In genomic region chr15:85464823-85465565, GRCm38 (mm10) we compare ENCODE assay signal across 12 mouse cellular contexts. TPM values are rescaled to one million over a fixed set of nuclear protein-coding genes. Genes with fewer than 3 reads are reported as not detected.
DNase-seq lines count a peak whose midpoint lies in the region; ATAC-seq and TF ChIP-seq lines count a peak whose summit lies in the region.
"Had no signal": no experiment of that assay in that cellular context is flagged by ENCODE, and none has a peak within 500 bp of the region (broad histone marks: within the 10 kb centered on the region; RNA-seq: fewer than 3 reads in every experiment).

No protein-coding gene starts in this region.

- TF ChIP-seq POLR2A in limb, embryonic 14.5 days (IDR thresholded peaks at IDR 0.05; ENCODE audit: borderline replicate concordance, extremely low read depth, insufficient read depth, insufficient read length), result no peak

- in situ Hi-C loops in ES-E14 (cut with MboI; ENCODE audit: low sequenced_read_pairs in 2 of 2, unreplicated experiment in 2 of 2), result no loop called here

- H3K27ac ChIP-seq in heart, embryonic 10.5 days, result no peak overlapping the region
- H3K27ac ChIP-seq in ES-E14 (ENCODE audit: insufficient read depth, low read depth, low read length, poor library complexity, severe bottlenecking), result no peak overlapping the region
- H3K27ac ChIP-seq in forebrain, embryonic 10.5 days, result peak overlapping the region; percentile 90
- no peak overlapping the region for H3K27ac ChIP-seq in limb, embryonic 14.5 days (replicated peaks; ENCODE audit: low read depth, low read length)
- H3K27ac ChIP-seq: lung, embryonic 15.5 days had no signal

- peaks cover 17% of the 10 kb centered on the region for H3K4me1 ChIP-seq in heart, embryonic 10.5 days
- peaks cover 0 to 4% of the 10 kb centered on the region in 2 experiments; a peak in 1 of 4 replicates for H3K4me1 ChIP-seq in ES-E14 (ENCODE audit: control insufficient read depth in 2 of 2, insufficient read depth in 2 of 2, low read length in 2 of 2, poor library complexity in 1 of 2)
- H3K4me1 ChIP-seq in forebrain, embryonic 10.5 days, result peaks cover 76% of the 10 kb centered on the region
- H3K4me1 ChIP-seq in limb, embryonic 14.5 days (ENCODE audit: control insufficient read depth, insufficient read depth, low read length), result no peaks in the 10 kb centered on the region

- WGBS in heart, embryonic 10.5 days, result 61% methylated on average over 10 of the region's 10 CpGs
- 32% methylated on average over 10 of the region's 10 CpGs for WGBS in forebrain, embryonic 10.5 days
- 61% methylated on average over 10 of the region's 10 CpGs for WGBS in limb, embryonic 14.5 days

- no peak overlapping the region for H3K4me3 ChIP-seq in heart, embryonic 10.5 days
- H3K4me3 ChIP-seq in ES-E14 (ENCODE audit: insufficient read depth in 1 of 2, low read depth in 1 of 2, low read length in 2 of 2, poor library complexity in 1 of 2, severe bottlenecking in 1 of 2), result no peak overlapping the region
- peak overlapping the region; percentile 5; the same call in 1 of the 2 replicates for H3K4me3 ChIP-seq in forebrain, embryonic 10.5 days
- H3K4me3 ChIP-seq in limb, embryonic 14.5 days (replicated peaks; ENCODE audit: low read length), result no peak overlapping the region
- H3K4me3 ChIP-seq: lung, embryonic 15.5 days had no signal

- no peaks in the 10 kb centered on the region for H3K9me3 ChIP-seq in heart, embryonic 10.5 days
- H3K9me3 ChIP-seq in ES-E14 (ENCODE audit: control insufficient read depth, insufficient read depth, low read depth, low read length), result no peaks in the 10 kb centered on the region
- H3K9me3 ChIP-seq in forebrain, embryonic 10.5 days, result no peaks in the 10 kb centered on the region
- no peaks in the 10 kb centered on the region for H3K9me3 ChIP-seq in limb, embryonic 14.5 days (ENCODE audit: control insufficient read depth, low read length)
- H3K9me3 ChIP-seq: lung, embryonic 15.5 days had no signal

- H3K36me3 ChIP-seq in heart, embryonic 10.5 days, result peaks cover 72% of the 10 kb centered on the region
- peaks cover 41% of the 10 kb centered on the region for H3K36me3 ChIP-seq in ES-E14 (ENCODE audit: control insufficient read depth, insufficient read depth, low read length, poor library complexity, severe bottlenecking)
- peaks cover 58% of the 10 kb centered on the region for H3K36me3 ChIP-seq in forebrain, embryonic 10.5 days (replicated peaks)
- peaks cover 69% of the 10 kb centered on the region for H3K36me3 ChIP-seq in limb, embryonic 14.5 days (ENCODE audit: control insufficient read depth, insufficient read depth, low read length)

- DNase-seq in heart, postnatal 4 days, result peak; percentile 48
- no peak for DNase-seq in heart, embryonic 10.5 days (ENCODE audit: low spot score)
- DNase-seq in ES-E14 (ENCODE audit: low read depth, low spot score), result peak; percentile 39
- no peak for DNase-seq in forebrain, embryonic 10.5 days (ENCODE audit: extremely low spot score, low spot score)
- peak; percentile 69 for DNase-seq in limb, embryonic 14.5 days (ENCODE audit: low spot score)
- DNase-seq in urinary bladder, postnatal 25 days (ENCODE audit: low spot score), result no peak
- no peak for DNase-seq in left cerebral cortex, adult 9 months (ENCODE audit: low spot score in 2 of 2)
- DNase-seq in adrenal gland, adult (ENCODE audit: inconsistent age in 2 of 2, low spot score in 1 of 2), result no peak
- DNase-seq: gastrocnemius, postnatal 36 days had no signal

- ATAC-seq in limb, embryonic 14.5 days (ENCODE audit: low FRiP score, low read depth), result no peak

- H3K27me3 ChIP-seq in heart, embryonic 10.5 days (ENCODE audit: insufficient read depth, poor library complexity, severe bottlenecking), result peaks cover 8% of the 10 kb centered on the region
- peaks cover 82% of the 10 kb centered on the region for H3K27me3 ChIP-seq in forebrain, embryonic 10.5 days (ENCODE audit: poor library complexity, severe bottlenecking)
- no peaks in the 10 kb centered on the region for H3K27me3 ChIP-seq in limb, embryonic 14.5 days (ENCODE audit: control insufficient read depth, insufficient read depth, low read length)
- H3K27me3 ChIP-seq: CH12.LX; lung, embryonic 15.5 days had no signal

- H3K4me2 ChIP-seq in limb, embryonic 14.5 days (replicated peaks; ENCODE audit: low read depth, low read length, severe bottlenecking), result no peak overlapping the region
- H3K4me2 ChIP-seq: lung, embryonic 15.5 days had no signal

- H3K9ac ChIP-seq in ES-E14 (ENCODE audit: insufficient read depth, low read depth, low read length, poor library complexity, severe bottlenecking), result no peak overlapping the region
- no peak overlapping the region for H3K9ac ChIP-seq in limb, embryonic 14.5 days (ENCODE audit: low read depth, low read length, severe bottlenecking)
- H3K9ac ChIP-seq: lung, embryonic 15.5 days had no signal

TF ChIP-seq in ES-E14, 5 proteins besides CTCF, POLR2A, EP300 and RAD21:
- no peak for TF ChIP-seq MAFK (IDR thresholded peaks at IDR 0.05; ENCODE audit: insufficient read depth, low read depth, low read length)
- no peak for TF ChIP-seq HCFC1 (IDR thresholded peaks at IDR 0.05; ENCODE audit: borderline replicate concordance, insufficient read depth, low read length)
- no peak for TF ChIP-seq ZNF384 (IDR thresholded peaks at IDR 0.05; ENCODE audit: low read depth, low read length)
- TF ChIP-seq ZC3H11A (IDR thresholded peaks at IDR 0.05; ENCODE audit: borderline replicate concordance, low read depth, low read length), result no peak
- TF ChIP-seq CHD2 (IDR thresholded peaks at IDR 0.05; ENCODE audit: low read depth, low read length), result no peak

RNA-seq across cellular contexts. Expression of gene 7530416G11Rik, which starts 38.0 kb away (rescaled TPM):
- not detected for total RNA-seq in heart, postnatal 4 days (2021)
- polyA plus RNA-seq in heart, embryonic 10.5 days (2016; fragmentation: Nextera tagmentation; extraction: Ambion mirVana), result not detected in 2 replicates
- total RNA-seq in ES-E14 (2012; rRNA removed), result not detected in 2 replicates
- not detected in 2 replicates for polyA plus RNA-seq in forebrain, embryonic 10.5 days (2016; fragmentation: Nextera tagmentation; extraction: Ambion mirVana)
- not detected in 2 replicates for polyA plus RNA-seq in limb, embryonic 14.5 days (2012; rRNA removed)
- not detected in 2 replicates for polyA plus RNA-seq in limb, embryonic 14.5 days (2014; fragmentation: Nextera tagmentation; extraction: Ambion mirVana)
- total RNA-seq: CH12.LX; gastrocnemius, postnatal 36 days; layer of hippocampus, adult 8-10 months had no signal
- polyA plus RNA-seq: lung, embryonic 15.5 days had no signal

Comparison
In these comparisons a context has a peak if more than half of its experiments do, and no peak if none do; other contexts are left out.
1. DNase-seq: peak in heart, postnatal 4 days (single experiment), ES-E14 (single experiment) and limb, embryonic 14.5 days (single experiment); none in heart, embryonic 10.5 days (single experiment), forebrain, embryonic 10.5 days (single experiment), urinary bladder, postnatal 25 days (single experiment), left cerebral cortex, adult 9 months (0 of 2) and adrenal gland, adult (0 of 2).